Mouse (Mus musculus): ENCODE results near the gene Phlda3.

DNA sequence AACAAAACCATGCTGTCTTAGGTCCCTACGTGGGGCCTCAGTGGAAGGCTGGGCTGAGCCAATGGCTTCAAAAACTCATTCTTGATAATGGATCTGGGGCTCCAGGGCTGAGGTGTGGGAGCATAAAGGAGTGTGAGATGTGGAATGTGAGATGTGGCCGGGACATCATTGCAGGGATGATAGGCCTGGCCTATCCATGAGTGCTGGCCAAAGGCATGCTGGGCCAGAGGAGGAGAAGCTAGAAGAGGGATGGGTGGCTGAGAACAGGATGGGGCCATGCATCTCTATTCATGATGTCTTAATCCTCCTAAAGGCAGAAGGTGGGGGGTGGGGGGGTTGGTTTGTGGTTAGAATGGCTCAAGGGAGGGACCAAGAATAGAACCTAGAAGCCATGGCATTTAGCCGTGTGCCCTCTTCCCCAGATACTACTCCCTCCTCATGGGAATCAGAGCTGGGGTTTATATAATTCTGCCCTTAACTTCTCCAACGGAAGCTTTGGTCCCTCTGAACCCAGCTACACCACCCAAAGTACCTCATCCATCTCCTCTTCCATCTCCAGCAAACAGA, 1.5 kb downstream of the Phlda3 start:
- TF ChIP-seq CTCF (conservative IDR thresholded peaks at IDR 0.05; ENCODE audit: low read length) = no peak
- TF ChIP-seq NANOG (IDR thresholded peaks at IDR 0.05; ENCODE audit: borderline replicate concordance, low read length) = no peak
